Mouse (Mus musculus) frontal cortex, postnatal 10 days (tissue): ENCODE measurements at regions not wholly inside any gene's neighbourhood (a gene's known extent, or its start where the extent isn't known, plus 50 kb on each side); places are given as distances from the start of the nearest gene placed in this dataset.
"Not testable (repeated sequence)": the region's sequence is repeated elsewhere in the genome, so short reads cannot be mapped to it uniquely, and the experiment has no call there.

Experiments used
- DNase-seq, 2 experiments: peaks; one replicate each; pipeline ENCODE4 v3.0.0; 2022; ENCODE audit warnings: low spot score in 2 of 2, mixed read lengths in 1 of 2

DNA sequence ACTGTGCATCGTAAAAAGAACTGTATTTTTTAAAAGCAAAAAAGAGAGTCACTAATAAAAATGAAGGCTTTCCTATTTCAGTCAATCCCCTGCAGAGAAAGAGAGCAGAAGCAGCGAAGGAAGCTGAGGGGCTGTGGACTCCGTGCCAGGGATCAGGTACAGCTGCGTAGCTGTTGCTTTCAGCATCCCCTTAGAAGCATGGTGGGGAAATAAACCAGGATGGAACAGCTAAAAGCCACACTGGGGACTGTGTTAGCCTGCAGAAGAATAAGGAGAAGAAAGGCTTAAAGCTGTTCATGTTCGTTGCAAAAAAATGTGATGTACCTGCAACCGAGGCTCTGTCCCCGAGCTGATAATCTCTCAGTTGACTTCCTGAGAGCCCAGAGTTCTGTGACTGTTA lies 1302.6 kb upstream of the Sel1l start:
- DNase-seq = no peak

DNA sequence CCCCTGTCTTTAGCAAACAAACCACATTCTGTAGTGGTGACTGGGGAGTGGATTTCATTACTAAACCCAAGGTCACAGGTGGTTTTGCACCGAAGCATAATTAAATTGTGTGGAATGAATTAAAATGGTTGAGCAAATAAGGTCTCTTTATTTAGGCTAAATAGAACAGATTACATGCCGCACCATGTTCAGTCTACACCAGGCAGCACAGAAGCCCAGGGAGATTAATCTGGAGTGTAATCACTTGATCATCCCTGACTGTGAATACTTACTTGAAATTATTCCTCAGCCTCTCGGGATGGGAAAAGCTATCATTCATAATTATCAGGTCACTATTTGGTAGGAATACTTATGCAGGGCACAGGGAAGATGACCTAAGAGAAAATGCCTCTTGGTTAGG lies 1293.3 kb upstream of the Sel1l start:
- no peak for DNase-seq

DNA sequence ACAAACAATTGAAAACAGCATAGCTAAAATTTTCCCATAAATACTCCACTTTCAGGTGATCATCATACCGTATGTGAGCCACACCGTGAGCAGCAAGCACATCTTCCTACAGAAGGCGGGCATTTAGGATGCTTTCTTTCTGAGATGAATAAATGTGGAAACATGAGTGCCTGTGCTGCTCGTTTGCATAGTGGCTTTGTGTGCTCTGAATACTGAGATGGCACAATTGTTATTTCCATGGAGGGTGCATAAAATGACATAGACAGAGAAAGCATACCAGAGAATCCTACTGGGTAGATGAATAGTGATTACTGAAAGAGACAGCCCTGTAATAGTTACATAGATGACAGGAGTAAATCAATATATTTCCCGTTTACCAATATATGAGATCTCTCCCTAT lies 1287.4 kb upstream of the Sel1l start:
- no peak for DNase-seq

DNA sequence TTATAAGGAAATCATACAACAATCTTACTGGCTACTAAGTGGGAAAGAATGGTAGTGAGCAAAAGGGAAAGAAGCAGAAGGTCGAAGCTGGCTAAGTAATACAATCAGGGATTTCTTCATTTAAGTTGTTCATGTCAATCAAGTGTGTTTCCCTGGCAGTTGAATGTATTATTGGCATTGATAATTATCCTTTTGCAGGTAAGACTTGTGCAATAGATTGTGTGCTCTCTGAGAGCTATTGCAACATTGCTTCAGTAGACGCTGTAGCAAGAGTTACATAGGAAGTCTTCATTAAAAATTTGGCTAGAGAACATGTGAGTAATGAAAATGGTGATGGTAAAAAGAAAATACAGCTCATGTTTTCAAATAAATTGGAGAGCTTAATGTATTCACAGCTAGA lies 1273.3 kb upstream of the Sel1l start:
- no peak for DNase-seq

DNA sequence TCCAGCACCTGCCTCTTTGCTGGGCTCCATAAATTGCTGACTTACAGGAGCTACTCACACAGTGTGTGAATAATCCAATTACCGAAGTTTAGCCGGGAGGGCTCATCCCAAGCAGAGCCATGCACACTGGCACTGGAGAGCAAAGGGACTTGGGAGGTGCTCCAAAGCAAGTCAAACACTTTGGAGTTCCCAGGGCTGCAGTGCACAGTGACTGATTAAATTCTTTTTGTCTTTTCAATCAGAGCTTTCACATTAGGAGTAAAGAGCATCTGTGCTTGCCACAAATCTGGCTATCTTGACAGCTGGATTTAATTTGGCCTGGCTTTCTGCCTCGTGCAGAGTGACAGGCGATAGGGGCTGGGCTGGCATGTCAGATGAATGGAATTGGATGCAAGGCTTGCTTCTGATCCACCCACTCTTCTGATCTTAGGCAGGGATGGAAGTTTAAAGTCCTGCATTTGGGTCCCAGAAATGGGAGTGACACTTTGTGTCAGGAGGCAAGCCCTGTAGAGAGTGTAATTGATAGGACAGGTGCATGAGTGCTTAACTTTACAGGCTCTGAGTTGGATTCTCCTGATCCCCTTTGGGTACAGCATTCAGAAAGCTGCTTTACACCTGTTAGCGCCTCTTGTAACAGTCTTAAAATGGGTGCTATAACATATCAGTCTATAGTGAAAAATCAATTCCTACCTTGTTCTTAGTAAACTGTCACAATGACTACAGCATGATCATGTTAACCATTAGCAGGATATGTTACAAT lies 1239.3 kb upstream of the Sel1l start:
- DNase-seq = no peak

DNA sequence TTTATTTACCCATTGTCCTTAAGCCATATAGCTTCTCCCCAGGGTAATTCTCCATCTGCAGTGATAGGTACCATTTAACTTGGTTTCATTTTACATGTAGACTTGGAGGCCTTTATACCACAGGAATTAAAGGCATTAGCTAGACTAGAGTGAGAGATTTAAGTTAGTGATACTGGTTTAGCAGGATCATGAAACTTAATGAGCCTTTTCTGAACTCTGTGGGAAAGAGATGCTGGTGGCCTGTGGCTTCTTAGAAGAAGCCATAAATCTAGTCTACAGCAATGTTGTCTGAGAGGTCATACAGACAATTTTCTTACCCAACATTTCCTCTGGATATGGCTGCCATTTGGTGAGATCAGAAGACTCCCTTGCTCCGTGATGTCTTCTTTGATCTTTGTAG lies 1214.9 kb upstream of the Sel1l start:
- DNase-seq = no peak

DNA sequence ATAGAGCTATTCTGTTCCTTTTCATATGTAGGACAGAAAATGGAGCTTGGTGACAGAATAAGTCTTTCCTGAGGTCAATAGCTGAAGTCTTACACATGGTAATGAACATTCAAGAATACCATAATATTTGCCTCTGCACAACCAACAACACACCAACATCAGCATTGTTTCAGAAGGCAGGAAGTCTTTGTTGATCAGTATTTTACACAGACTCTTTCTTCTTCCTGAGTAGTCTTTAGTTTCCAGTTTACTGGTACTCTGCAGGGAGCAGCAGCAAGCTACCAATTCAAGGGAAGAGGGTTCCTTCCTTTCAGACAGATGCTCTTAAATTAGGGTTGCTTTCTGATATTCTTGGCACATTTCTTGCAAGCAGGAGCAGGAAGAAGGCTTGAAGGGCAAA lies 1170.7 kb upstream of the Sel1l start:
- no peak for DNase-seq

DNA sequence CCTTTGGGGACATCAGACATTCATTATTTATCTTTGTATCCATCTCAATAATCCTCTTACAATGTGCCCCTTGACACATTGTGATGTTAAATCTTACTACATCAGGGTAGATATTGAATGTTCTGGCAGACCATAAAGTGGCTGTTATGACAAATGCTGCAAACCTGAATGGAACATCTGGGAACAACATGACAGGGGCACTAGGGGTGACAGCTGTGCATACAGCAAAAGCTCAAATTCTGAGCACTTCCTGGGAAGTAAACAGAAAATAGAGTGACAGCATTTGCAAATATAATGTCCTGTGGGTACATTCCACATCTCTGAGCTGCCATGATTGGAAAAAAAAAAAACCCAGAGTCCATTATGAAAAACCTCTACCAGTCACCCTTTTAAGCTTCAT lies 1162.6 kb upstream of the Sel1l start:
- DNase-seq = no peak

DNA sequence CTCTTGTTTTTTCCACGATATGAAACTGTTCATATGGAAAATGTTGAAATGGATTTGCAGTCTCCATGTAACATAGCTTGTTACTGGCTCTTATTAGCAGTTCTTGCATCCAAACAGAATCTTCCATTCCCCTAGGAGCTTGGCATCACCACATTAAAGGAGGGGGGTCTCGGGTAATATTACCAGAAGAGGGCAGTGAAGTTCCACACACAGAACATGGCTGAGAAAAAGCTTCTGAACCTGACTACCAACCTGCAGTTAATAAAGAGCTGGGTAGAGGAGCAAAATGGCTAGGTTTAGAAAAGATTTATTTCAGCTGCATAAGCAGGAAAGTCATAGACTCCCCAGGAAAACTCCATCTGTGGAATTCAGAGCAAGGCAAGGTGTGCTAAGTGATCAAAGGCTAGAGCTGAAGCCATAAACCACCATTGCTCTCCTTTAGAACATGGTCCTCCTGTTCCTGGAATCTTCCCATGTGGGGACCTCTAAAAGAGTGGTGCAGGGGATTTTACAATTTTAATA lies 1157.9 kb upstream of the Sel1l start:
- DNase-seq = no peak

DNA sequence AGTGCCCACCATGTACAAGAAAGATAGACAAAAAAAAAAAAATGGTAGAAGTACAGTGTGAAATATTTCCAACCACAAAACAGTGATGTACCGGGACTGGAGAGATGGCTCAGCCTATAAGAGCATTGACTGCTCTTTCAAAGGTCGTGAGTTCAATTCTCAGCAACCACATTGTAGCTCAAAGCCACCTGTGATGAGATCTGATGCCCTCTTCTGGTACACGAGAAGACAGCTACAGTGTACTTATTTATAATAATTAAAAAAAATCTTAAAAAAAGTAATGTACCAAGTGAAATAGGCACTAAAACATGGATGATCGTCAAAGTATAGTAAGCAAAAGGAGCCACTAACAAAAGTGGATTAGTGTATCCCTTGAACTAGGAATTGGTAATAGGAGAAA lies 1154.2 kb upstream of the Sel1l start:
- no peak for DNase-seq

DNA sequence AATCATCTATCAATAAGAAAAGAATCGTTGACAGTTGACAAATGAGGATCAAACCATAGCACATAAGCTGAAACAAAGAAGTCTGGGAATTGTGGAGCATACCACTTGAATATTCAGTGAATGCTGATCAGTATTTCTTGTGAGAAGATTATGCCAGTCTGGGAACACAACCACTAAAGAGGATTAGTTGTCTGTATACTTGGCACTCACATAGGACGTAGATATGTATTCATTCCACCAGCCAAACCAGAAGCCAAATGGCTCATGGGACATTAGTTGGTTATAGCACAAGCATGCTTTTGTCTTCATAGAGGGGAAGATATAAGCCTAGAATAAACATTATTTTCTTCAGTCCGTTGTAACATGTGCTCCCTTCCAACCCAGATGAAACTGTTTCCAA lies 1126.7 kb upstream of the Sel1l start:
- DNase-seq = no peak

DNA sequence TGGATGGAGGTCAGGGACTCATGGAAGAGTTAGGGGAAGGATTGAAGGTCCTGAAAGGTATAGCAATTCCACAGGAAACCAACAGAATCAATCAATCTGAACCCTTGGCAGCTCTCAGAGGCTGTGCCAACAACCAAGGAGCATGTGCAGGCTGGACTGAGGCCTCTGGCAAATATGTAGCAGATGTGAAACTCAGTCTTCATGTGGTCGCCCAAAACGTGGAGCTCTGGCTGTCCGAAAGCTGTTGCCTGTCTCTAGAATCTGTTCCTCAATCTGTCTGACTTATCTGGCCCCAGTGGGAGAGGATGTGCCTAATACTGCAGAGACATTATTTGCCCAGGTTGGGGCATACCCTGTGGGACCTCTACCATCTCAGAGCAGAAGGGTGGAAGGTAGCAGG lies 1095.4 kb upstream of the Sel1l start:
- no peak for DNase-seq

DNA sequence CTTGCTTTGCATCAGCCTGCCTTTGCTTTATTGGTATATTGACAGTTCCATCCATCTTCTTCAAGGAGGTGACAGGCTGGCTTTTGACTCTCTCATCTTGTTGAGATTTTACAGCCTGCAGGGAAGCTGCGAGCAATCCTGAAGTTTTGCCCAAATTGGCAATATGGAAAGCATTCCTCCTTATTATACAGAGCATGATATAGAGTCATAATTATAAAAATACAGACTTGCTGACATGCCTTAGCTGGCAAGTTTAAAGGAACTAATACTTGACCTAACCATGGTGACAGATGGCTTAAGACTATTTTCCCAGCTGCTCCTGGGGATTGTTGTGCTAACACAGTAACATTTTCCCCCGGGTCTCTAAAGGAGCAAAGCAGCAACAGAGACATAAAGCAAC lies 1078.6 kb upstream of the Sel1l start:
- no peak for DNase-seq

DNA sequence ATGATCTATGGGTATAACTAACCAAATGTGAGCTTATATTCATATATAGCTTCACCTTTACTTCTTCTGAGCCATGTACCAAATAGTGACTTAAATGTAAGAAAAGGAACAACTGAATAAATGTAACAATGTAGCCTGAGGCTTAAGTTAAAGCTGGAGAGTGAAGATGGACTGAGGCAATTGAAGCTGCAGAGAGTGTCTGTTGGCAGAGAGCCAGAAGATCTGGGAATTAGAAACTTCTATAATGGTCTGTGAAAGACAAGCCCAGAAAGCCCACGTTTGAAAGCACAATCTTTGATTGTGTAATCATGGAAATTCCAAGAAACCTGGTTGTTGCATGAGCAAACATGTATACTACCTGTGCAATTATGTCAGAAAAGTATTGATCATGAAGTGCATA lies 1078.0 kb upstream of the Sel1l start:
- DNase-seq = no peak

DNA sequence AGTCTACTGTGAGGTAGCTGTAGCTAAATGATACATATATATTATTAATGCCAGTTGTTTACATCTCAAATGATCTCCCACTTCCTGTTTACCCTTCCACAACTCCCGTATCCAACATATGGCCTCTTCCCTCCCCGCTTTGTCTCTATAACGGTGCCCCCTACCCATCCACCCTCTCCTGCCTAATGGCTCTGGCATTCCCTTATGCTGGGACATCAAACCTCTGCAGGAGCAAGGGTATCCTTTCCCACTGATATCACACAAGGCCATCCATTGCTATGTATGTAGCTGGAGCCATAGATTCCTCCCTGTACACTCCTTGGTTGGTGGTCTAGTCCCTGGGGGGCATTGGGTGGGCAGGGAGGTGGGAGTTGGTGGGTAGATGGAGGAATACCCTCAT lies 1071.0 kb upstream of the Sel1l start:
- DNase-seq = no peak

DNA sequence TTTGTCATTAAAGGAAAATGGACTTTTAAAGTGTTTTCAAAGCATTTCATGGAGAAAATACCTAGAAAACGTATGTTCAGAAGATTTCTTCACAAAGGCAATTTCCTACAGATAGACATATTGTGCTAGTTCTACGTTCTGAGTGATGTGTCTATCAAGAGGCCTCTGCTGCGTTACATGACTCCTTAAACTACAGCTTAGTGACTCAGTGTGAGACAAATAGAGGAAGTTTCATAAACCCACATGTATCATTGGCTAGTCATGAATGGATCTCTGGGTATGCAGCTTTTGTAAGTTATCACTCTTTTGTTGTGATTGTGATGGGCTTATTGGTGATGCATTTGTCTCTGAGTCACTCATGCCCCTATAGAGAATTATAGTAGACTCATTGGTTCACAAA lies 1067.3 kb upstream of the Sel1l start:
- no peak for DNase-seq

DNA sequence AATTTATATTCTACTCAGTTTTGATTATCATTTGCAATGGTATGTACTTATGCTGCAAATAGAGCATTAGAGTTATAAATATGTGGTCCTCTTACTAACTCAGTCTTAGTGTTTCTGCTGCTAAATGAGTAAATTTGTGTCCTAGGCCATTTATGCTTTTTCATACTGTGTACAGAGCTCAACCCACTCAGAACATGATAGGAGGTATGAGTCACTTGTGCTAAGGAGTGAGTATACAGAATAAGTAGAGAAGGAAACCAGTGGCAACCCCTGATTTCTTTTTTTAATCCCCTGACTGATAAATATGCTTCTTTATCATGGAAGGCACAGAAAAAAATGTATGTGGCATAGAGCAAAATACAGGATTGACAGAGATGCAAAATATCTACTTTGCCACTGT lies 1066.8 kb upstream of the Sel1l start:
- DNase-seq = no peak

DNA sequence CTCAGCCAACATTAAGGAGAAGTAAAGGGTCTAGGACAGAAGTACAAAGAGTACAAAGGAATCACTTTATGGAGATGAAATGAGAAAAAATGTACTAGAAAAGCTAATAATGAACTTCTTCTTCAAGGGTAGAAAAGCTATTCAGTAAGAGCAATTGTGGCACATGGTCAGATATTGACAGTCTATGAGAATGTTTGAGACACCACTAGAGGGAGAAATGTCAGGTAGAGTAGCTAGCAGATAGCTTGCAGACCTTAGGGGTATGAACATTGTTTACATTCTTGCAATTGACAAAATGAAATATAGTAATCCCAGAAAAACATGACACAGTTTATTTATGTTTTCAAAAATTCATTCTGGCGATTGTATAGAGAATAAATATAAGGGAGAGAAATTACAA lies 1066.2 kb upstream of the Sel1l start:
- DNase-seq = no peak

DNA sequence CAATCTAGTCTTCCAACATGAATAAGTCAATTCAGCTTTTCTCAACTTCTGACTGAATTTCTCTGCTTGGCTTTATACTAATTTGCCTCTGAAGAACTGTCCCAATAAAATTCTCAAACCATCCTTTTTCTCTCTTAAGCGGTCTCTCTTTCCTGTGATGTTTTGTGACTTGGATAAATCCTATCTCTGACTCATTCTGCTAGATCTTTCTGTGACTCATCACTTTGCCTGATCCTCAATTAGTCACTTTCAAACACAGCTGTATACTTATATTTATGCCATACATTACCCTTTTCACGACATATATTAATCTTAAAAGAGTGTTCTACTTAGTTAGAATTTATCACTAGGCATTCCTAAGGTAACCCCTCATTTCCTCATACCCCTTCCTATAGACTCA lies 1055.4 kb upstream of the Sel1l start:
- DNase-seq = no peak

DNA sequence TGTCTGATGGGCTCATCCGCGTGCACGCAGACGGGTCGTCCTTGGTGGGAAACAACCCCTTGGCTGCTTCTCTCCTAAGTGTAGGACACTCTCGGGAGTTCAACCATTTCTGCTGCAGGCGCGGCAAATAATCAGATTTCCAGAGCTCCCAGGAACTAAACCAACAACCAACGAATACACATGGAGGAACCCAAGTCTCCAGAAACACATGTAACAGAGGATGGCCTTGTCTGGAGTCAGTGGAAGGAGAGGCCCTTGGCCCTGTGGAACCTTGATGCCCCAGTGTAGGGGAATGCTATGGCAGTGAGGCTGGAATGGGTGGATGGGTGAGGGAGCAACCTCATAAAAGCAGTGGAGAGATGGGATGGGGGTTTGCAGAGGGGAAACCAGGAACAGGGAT lies 1043.4 kb upstream of the Sel1l start:
- DNase-seq = no peak

DNA sequence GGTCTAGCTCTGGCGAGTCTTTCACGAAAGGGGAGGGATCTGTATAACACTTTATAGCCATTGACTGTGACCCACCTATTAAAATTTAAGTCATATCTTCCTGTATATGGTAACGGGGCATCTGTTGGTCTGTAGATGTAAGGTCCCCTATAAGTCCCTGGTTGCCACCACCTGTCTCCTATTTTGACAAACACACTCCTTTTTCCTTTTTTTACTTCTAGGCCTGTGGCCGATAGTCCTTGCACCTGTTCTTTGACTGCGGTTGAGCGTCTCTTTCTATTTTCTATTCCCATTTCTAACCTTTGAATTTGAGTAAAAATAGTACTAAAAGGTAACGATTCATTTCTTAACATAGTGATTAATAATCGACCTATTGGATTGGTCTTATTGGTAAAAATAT lies 1042.7 kb upstream of the Sel1l start:
- not testable (repeated sequence) for DNase-seq

DNA sequence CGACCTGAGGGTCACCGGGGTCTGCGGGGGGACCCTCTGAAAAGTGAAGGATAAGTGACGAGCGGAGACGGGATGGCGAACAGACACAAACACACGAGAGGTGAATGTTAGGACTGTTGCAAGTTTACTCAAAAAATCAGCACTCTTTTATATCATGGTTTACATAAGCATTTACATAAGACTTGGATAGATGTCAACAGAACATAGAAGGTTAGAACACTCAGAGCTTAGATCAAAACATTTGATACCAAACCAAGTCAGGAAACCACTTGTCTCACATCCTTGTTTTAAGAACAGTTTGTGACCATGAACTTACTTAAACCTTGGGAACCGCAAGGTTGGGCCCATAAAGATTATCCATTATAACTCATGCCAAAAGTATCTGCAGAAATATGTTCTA lies 1042.2 kb upstream of the Sel1l start:
- not testable (repeated sequence) for DNase-seq

DNA sequence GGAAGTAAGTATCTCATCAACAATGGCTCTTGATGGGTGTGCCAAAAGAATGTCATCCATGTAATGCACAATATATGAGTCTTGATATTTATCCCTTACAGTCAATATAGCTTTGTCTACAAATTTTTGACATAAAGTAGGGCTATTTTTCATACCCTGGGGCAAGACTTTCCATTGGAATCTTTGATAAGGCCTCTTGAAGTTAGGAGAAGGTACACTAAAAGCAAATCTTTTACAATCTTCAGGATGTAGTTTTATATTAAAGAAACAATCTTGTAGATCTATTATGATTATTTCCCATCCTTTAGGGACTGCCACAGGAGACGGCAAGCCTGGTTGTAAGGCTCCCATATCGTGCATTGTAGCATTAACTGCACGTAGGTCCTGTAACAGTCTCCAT lies 1038.8 kb upstream of the Sel1l start:
- no peak for DNase-seq
